Mouse (Mus musculus): ENCODE measurements around the gene Zbtb41. TPM values are rescaled to one million over a fixed set of nuclear protein-coding genes. Genes with fewer than 3 reads are reported as not detected.

The Zbtb41 gene
- polyA plus RNA-seq, 1 experiment, result 7.7 TPM

GRCm38 (mm10) chr1:139481146-139481545 is 59.1 kb downstream of the Zbtb41 start:
- Histone ChIP-seq H3K27me3 (ENCODE audit: control insufficient read depth, insufficient read depth, low read length) (no peaks in the 10 kb centered on the region), H3K27ac (ENCODE audit: insufficient read depth, low read length) (no peak overlapping the region), H3K4me1 (ENCODE audit: control insufficient read depth, insufficient read depth, low read length) (no peaks in the 10 kb centered on the region), H3K4me3 (replicated peaks; ENCODE audit: insufficient read depth, low read depth, low read length) (no peak overlapping the region)
- whole genome bisulfite sequencing, result 83% methylated on average over 4 of the region's 4 CpGs
- TF ChIP-seq CTCF (IDR thresholded peaks at IDR 0.05; ENCODE audit: borderline replicate concordance, insufficient read depth, low read depth, low read length) (no peak), POLR2A (IDR thresholded peaks at IDR 0.05; ENCODE audit: borderline replicate concordance, insufficient read depth, low read length) (no peak)
- no peak for DNase-seq

GRCm38 (mm10) chr1:139494630-139495029 is 72.5 kb downstream of the Zbtb41 start:
- WGBS, result 76% methylated on average over 3 of the region's 3 CpGs
- TF ChIP-seq CTCF (IDR thresholded peaks at IDR 0.05; ENCODE audit: borderline replicate concordance, insufficient read depth, low read depth, low read length) (no peak), POLR2A (IDR thresholded peaks at IDR 0.05; ENCODE audit: borderline replicate concordance, insufficient read depth, low read length) (no peak)
- DNase-seq, result no peak
- Histone ChIP-seq H3K4me3 (replicated peaks; ENCODE audit: insufficient read depth, low read depth, low read length) (no peak overlapping the region), H3K27ac (ENCODE audit: insufficient read depth, low read length) (no peak overlapping the region), H3K4me1 (ENCODE audit: control insufficient read depth, insufficient read depth, low read length) (no peaks in the 10 kb centered on the region), H3K27me3 (ENCODE audit: control insufficient read depth, insufficient read depth, low read length) (no peaks in the 10 kb centered on the region)

- TF ChIP-seq CTCF (IDR thresholded peaks at IDR 0.05; ENCODE audit: borderline replicate concordance, insufficient read depth, low read depth, low read length) (no peak), POLR2A (IDR thresholded peaks at IDR 0.05; ENCODE audit: borderline replicate concordance, insufficient read depth, low read length) (no peak)
- H3K27ac ChIP-seq (ENCODE audit: insufficient read depth, low read length), result no peak overlapping the region
- WGBS, result 93% methylated on average over 2 of the region's 2 CpGs
- no peaks in the 10 kb centered on the region for H3K27me3 ChIP-seq (ENCODE audit: control insufficient read depth, insufficient read depth, low read length)
- no peaks in the 10 kb centered on the region for H3K4me1 ChIP-seq (ENCODE audit: control insufficient read depth, insufficient read depth, low read length)
- no peak overlapping the region for H3K4me3 ChIP-seq (replicated peaks; ENCODE audit: insufficient read depth, low read depth, low read length)
- DNase-seq, result no peak
Observed at GRCm38 (mm10) chr1:139495408-139495807, 73.3 kb downstream of the Zbtb41 start.

- H3K27ac ChIP-seq (ENCODE audit: insufficient read depth, low read length), result no peak overlapping the region
- DNase-seq, result no peak
- no peak overlapping the region for H3K4me3 ChIP-seq (replicated peaks; ENCODE audit: insufficient read depth, low read depth, low read length)
- H3K4me1 ChIP-seq (ENCODE audit: control insufficient read depth, insufficient read depth, low read length), result no peaks in the 10 kb centered on the region
- H3K27me3 ChIP-seq (ENCODE audit: control insufficient read depth, insufficient read depth, low read length), result no peaks in the 10 kb centered on the region
- 82% methylated on average over 3 of the region's 3 CpGs for WGBS
- TF ChIP-seq POLR2A (IDR thresholded peaks at IDR 0.05; ENCODE audit: borderline replicate concordance, insufficient read depth, low read length), result no peak
Observed at GRCm38 (mm10) chr1:139496212-139496611, 74.1 kb downstream of the Zbtb41 start.

GRCm38 (mm10) chr1:139499751-139500150 is 77.7 kb downstream of the Zbtb41 start:
- no peak for DNase-seq
- TF ChIP-seq POLR2A (IDR thresholded peaks at IDR 0.05; ENCODE audit: borderline replicate concordance, insufficient read depth, low read length) (no peak), CTCF (IDR thresholded peaks at IDR 0.05; ENCODE audit: borderline replicate concordance, insufficient read depth, low read depth, low read length) (no peak)
- H3K4me1 ChIP-seq (ENCODE audit: control insufficient read depth, insufficient read depth, low read length), result no peaks in the 10 kb centered on the region
- H3K27ac ChIP-seq (ENCODE audit: insufficient read depth, low read length), result no peak overlapping the region
- no peak overlapping the region for H3K4me3 ChIP-seq (replicated peaks; ENCODE audit: insufficient read depth, low read depth, low read length)
- no peaks in the 10 kb centered on the region for H3K27me3 ChIP-seq (ENCODE audit: control insufficient read depth, insufficient read depth, low read length)

GRCm38 (mm10) chr1:139501258-139501752 is 79.2 kb downstream of the Zbtb41 start, which contains the start of gene F13b:
F13b (plus strand) TSS chr1:139501702.
- no peak for DNase-seq
- WGBS, result 89% methylated on average over 3 of the region's 3 CpGs

More at GRCm38 (mm10) chr1:139501258-139501752, 79.2 kb downstream of the Zbtb41 start, which contains the start of gene F13b:
- TF ChIP-seq CTCF (IDR thresholded peaks at IDR 0.05; ENCODE audit: borderline replicate concordance, insufficient read depth, low read depth, low read length), result no peak
- TF ChIP-seq POLR2A (IDR thresholded peaks at IDR 0.05; ENCODE audit: borderline replicate concordance, insufficient read depth, low read length), result no peak
- Histone ChIP-seq H3K4me1 (ENCODE audit: control insufficient read depth, insufficient read depth, low read length) (no peaks in the 10 kb centered on the region), H3K27me3 (ENCODE audit: control insufficient read depth, insufficient read depth, low read length) (no peaks in the 10 kb centered on the region), H3K27ac (ENCODE audit: insufficient read depth, low read length) (no peak within 1 kb of the TSS), H3K4me3 (replicated peaks; ENCODE audit: insufficient read depth, low read depth, low read length) (no peak within 1 kb of the TSS)

Other genes with a start within 250 kb of the Zbtb41 start
- 0.21 and 0.25 TPM in 2 replicates for gene Crb1, start 45.2 kb upstream of the Zbtb41 start, polyA plus RNA-seq (2012; rRNA removed)
- 0.07 and 0.32 TPM in 2 replicates for gene Aspm, start 32.5 kb downstream of the Zbtb41 start, polyA plus RNA-seq (2012; rRNA removed)
- gene F13b, start 79.4 kb downstream of the Zbtb41 start, polyA plus RNA-seq (2012; rRNA removed), result not detected in 2 replicates
- not detected in 2 replicates for gene Cfhr1, start 138.0 kb downstream of the Zbtb41 start, polyA plus RNA-seq (2012; rRNA removed)